Mouse (Mus musculus) liver, postnatal 0 days (tissue): ENCODE measurements at regions not wholly inside any gene's neighbourhood (a gene's known extent, or its start where the extent isn't known, plus 50 kb on each side); places are given as distances from the start of the nearest gene placed in this dataset.

Experiments used
- CTCF ChIP-seq: sonication (generic); IDR thresholded peaks from 2 replicates; pipeline ENCODE4 v1.5.1; 2016; ENCODE audit warnings: antibody characterized with exemption, low read depth
- EP300 ChIP-seq: IDR thresholded peaks from 2 replicates; pipeline ENCODE4 v1.6.1; 2016; ENCODE audit warnings: antibody characterized with exemption, low read depth, mild to moderate bottlenecking

DNA sequence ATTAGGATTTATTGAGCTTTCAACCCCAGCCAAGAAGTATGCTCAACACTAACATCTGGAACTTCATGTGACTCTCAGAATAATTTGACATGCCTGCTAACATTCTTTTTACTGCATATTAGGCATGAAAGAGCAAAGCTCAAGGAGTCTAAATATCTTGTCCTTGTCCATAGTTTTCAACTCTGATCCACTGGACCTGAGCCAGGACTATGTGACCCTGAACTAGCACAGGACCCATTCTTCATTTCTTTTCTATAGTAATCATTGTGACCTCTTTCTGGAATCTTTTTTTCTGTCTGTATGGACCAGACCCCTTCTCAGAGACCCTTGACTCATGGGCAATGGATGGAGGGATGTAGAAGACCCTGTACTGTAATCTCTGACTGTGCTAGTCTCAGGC, 301.6 kb downstream of the Hs3st1 start:
- no peak for TF ChIP-seq CTCF
- no peak for TF ChIP-seq EP300
